Mouse (Mus musculus) retina, embryonic 14.5 days (tissue): ENCODE measurements at regions not wholly inside any gene's neighbourhood (a gene's known extent, or its start where the extent isn't known, plus 50 kb on each side); places are given as distances from the start of the nearest gene placed in this dataset.

Experiments
- DNase-seq: peaks from one replicate; pipeline ENCODE4 v3.0.0-alpha.2; 2015; ENCODE audit warnings: low spot score

GRCm38 (mm10) chr9:85524733-85525132 lies 197.6 kb upstream of the Tent5a start:
- DNase-seq = no peak

DNA sequence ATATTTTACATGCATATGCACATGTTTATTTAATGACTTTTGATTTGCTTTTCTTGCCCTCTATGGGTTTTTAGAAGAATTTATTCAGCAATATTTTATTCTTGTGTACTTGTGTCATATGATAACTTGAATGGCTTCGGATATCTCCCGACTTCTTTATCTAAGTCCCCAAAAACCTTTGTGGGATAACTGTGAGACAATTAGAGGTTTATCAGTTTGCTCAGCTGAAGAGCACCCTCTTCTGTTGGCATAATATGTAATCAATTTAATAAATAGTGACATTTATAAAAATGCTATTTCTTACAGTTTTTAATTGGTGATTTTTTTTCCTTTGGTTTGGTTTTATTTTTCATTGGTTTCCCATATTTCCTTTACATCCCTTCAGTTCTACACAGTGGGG lies 194.2 kb upstream of the Tent5a start:
- no peak for DNase-seq

- DNase-seq = no peak
These were observed 193.8 kb upstream of the Tent5a start for GRCm38 (mm10) chr9:85520941-85521340.

DNA sequence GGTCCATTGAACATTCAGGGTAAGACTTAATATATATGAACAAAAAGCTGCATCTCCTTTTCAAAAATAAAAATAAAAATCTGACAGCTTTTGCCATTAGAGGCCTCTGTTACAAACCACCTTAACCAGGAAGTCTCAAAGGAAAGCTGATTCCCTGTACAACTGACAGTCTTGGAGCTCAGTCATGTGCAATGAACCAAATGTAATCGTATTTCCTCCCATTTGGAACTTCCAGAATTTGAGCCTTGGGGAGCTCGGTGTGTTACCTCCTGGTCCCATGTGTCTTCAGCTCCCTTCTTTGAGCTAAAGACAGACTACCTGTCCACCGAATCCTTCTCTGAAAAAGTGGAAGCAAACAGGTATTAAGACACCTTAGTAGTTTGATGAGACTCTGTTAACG lies 171.9 kb upstream of the Tent5a start:
- DNase-seq = peak; percentile 58

GRCm38 (mm10) chr9:85497348-85497747 lies 170.2 kb upstream of the Tent5a start:
- DNase-seq = peak; percentile 52

- peak; percentile 70 for DNase-seq
These were observed 169.5 kb upstream of the Tent5a start for GRCm38 (mm10) chr9:85496506-85497239.

DNA sequence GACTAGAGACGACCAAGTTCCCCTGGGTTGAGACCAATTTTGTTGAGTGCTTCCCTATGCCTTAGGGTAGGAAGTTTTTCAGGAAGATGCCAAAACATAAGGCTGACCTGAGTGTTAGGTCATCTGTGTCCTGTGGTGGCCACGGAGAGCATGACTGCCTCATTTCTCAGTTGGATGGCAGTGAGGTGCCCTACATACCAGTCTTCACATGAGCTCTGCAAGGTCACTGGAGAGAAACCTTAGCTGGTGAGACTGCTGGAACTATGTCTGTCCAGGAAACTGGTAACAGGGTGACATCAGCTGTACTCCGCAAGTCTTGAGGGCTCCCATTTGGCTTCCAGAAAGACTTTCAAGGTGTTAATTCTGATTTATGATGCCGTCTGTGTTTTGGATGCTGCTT lies 167.9 kb upstream of the Tent5a start:
- DNase-seq = no peak

DNA sequence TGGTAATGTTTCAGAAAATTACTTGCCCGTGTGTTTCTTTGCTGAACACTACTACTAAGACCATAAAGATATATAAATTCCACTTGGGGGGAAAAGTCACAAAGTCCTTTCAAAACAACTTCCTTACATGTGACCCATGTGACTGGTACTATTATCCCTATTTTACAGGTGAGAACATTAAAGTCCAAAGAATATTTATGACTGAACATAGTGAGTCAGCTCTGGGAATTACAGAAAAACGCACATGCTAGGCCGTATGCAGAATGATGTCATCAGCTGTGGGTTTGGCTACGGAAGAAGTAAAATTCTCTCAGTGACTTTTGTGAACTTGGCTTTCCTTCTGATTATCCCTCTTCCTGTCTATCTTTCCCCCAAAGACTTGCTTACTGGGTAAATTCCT lies 166.6 kb upstream of the Tent5a start:
- DNase-seq = no peak

- no peak for DNase-seq
These were observed 163.2 kb upstream of the Tent5a start for GRCm38 (mm10) chr9:85490367-85490766.

GRCm38 (mm10) chr9:85487915-85488314 lies 160.8 kb upstream of the Tent5a start:
- peak; percentile 13 for DNase-seq

DNA sequence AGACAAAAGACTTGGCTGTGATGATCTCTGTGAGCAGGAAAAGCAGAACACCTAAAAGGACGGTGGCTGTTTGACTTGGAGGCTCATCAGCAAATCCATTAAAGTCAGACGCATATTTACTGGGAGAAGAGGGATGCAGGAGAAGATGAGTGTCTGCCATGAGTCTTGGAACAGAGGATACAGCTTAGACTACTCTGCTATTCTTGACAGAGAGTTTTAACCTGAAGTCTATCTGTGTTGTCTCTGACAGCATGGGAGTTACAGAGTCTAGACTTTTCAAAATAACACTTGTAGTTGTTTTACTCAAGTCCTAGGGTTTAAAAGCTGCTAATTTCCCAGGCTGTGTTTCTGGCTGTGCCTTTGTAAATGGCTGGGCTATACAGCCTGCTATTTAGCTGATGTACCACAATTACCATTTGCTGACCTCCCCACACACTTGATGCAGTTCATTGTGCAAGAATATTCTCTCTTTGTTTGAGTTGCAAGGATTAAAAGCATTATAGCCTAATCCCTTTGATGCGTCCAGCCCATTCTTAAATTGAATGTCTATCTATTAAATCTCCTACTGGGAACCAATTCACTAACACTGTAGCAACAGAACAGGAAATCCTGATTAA lies 160.0 kb upstream of the Tent5a start:
- DNase-seq = peak; percentile 20

- DNase-seq = no peak
These were observed 158.6 kb upstream of the Tent5a start for GRCm38 (mm10) chr9:85485749-85486148.

DNA sequence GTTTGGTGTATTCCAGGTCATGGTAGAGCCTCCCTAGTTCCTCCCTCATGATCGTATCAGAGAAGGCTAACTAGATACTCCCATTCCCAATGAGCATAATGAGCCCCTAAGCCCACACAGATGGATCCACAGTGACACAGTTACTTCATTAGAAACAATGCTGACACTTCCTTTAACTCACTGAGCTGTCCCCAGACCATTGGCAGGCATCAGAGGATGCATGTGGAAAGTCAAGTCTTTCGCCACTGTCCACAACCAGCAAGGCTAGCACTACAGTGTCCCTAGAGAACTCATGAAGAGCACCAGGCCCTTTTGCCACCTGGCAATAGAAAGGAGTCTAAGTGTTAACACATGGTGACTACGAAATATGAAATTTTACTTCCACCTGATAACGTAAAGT lies 156.1 kb upstream of the Tent5a start:
- no peak for DNase-seq

DNA sequence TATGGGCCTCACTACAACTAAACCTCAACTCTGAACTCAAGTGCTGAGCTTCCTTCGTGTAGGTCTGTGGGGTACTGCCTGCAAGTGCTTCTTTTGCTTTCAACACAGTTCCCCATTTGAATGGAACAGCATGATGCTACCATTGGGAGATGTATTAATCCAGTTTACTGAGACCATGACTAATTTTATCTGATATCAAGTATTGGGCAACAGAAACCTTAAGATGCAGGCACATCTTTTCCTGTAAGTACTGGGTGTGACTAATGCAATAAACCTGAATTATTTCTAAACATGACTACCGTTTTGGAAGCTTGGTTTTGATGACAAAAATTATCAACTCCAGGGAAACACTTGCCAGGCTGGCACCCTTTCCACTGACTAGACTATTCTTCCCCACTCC lies 153.4 kb upstream of the Tent5a start:
- no peak for DNase-seq

DNA sequence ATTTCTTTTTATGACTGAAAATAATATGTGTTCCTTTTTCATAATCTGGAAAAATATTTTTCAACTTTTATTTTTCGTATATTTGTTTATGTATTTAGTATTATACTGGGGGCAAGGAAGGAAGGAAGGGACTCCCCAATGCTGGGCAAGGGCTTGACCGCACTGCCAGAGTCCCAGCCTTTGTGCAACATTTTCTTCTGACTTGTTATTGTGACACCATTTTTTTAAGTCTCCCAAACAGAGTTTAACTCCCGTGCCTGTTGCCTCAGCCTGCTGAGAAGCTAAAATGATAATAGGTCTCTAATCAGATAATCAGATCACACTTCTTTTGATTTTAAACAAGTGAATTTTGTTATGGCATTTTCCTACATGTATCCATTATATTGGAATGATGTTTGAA lies 148.1 kb upstream of the Tent5a start:
- DNase-seq = no peak

- DNase-seq = no peak
These were observed 143.2 kb upstream of the Tent5a start for GRCm38 (mm10) chr9:85470264-85470821.

DNA sequence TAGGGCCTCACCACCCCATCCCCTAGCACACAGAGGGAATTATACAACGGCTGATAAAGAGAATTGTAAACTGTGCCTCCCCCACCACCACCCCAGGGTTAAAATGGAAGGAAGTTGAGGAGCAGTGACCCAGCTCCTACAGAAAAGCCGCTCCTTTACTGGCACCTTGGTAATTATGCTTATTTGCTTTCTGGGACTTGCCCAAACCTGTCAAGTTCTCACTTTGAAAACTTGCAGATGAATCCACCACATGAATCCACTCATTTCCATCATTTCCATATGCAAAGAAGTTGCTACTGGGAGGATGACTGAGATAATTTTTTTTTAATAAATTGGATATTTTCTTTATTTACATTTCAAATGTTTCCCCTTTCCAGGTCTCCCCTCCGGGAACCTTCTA lies 142.1 kb upstream of the Tent5a start:
- no peak for DNase-seq

DNA sequence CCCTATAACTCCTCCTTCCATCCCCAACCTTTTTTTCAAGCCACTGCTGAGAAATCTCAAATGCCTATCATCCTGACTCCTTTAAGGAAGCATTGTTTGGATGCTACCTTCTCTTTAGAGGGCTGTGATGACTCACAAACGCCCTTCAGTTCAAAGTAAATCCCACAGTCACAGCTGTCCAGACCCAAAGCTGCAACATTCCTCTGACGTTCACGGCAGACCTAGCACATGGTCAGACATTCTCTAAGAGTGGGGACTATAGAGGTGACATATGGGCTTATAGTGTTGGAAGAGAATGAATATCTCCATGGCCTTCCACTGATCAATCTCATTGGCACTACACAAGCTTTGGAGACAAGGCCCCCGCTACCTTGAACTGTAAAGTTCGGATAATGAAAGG lies 139.5 kb upstream of the Tent5a start:
- DNase-seq = no peak

GRCm38 (mm10) chr9:85459062-85459805 lies 132.1 kb upstream of the Tent5a start:
- DNase-seq = no peak

DNA sequence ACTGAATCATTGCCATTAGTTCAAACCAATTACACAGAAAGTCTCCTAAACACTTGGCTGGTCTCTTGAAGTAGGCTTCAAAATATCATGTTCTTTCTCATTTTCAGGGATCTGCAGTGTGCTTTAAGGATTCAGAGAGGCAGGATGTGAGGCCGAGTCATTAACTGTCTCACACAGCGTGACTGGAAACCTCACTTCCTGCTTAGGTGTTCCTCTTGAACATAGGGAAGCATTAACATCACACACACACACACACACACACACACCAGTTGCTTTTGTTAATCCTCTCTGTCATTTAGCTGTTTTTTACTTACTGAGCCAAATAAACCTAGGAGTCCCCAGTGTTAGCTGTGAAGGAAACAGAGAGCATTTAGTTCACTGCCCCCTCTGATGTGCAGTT lies 131.2 kb upstream of the Tent5a start:
- no peak for DNase-seq

DNA sequence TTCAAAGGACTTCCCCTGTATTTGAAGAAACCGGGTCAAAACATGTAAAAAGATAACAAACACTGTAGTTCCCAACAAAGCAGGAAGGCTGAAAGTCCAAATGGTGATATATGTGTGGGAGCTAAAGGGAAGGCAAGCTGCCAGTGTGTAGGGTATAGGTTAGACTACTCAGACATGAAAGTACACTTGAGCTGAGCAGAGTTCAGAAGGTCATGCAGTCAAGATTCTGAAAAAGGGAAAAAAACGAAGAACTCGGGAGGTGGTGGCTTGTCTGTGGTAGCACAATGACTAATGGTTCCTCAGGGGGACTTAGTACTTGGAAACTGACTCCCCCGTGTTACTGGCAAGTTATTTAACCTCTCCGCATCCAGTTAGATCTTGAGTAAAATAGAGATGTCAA lies 130.3 kb upstream of the Tent5a start:
- no peak for DNase-seq

DNA sequence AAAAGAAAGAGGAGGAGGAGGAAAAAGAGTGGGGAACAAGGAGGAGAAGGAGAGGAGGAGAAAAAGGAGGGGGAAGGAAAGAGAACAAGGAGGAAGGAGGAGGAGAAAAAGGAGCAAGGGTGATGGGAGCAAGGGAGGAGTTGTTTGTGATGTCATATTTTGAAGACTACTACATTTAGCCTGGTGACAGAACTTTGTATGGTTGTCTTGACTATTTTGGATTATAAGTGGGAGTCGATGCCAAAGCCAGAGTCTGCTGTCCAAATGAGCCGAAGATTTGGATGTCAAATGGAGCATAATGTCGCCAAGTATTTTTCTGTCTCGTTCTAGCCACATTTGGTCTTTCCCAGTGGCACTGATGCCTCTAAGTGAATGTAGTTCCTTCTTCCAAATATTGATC lies 128.2 kb upstream of the Tent5a start:
- no peak for DNase-seq
